Mouse (Mus musculus): ENCODE measurements around the gene Nup107. TPM values are rescaled to one million over a fixed set of nuclear protein-coding genes. Genes with fewer than 3 reads are reported as not detected.
"Not testable (repeated sequence)": the region's sequence is repeated elsewhere in the genome, so short reads cannot be mapped to it uniquely, and the experiment has no call there.

Gene Nup107
- polyA plus RNA-seq, 1 experiment from 2014 or later = 69.7 TPM

DNA sequence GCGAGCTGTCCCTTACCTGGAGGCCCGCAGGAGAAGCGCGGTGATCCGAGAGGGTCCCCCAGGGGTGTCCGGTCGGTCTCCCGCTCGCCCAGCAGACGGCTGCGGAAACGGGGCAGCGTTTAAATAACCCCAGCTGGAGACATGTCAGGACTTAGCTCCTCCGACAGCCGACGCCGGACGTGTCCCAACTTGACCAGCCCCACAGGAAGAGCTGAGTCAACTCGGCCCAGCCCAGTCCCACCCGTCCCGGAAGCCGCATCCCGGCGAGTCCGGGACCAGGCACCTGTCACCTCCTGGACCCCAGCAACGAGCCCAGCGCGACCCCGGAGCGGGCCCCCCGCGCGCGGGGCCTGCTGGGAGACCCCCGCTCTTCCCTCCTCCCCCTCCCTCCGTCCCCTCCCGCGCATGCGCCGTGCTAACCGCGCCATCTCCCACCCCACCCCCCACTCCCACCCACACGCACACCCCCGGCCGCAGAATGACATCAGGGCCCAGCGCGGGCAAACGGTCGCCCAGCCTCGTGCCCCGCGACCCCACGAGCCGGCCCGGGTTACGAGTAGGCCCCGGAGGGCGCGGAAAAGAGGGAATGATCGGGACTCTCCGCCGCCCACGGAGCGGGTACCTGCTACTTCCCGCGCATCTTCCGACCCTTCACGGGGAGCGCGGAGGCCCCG, 82.4 kb downstream of the Nup107 start:
- peak; percentile 85 for ATAC-seq (ENCODE audit: low FRiP score)
- Histone ChIP-seq H3K9me3 (replicated peaks) (no peaks in the 10 kb centered on the region), H3K27ac (peak overlapping the region; percentile 96), H3K36me3 (peaks cover 18% of the 10 kb centered on the region), H3K9ac (peak overlapping the region; percentile 93), H3K27me3 (no peaks in the 10 kb centered on the region), H3K4me3 (peak overlapping the region; percentile 81), H3K4me1 (peaks cover 18% of the 10 kb centered on the region), H3K4me2 (replicated peaks) (peak overlapping the region; percentile 68)
- under 1% methylated on average over 59 of the region's 71 CpGs for WGBS

DNA sequence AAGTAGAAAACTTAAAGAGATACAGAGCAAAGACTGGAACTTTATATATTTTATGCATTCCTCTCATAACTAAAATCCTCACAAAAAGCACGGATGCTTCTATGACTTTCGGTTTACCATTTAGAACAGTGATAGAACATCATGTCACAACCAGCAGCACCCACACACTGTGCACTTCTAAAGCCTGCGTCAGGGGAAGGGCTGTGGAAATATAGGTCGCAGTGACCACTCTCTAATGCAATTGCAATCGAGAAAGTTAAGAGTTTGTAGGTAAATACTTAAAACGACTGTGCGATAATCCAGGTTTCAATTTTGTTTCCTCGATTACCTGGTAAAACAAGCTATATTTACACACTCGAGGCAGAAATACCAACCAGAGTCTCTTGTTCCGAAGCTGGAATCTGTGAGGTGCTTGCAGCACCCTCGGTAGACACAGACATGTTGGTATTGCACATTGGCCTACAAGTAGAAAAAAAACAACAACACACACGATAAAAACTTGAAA, 83.1 kb downstream of the Nup107 start:
- ATAC-seq (ENCODE audit: low FRiP score) = no peak
- Histone ChIP-seq H3K9me3 (replicated peaks) (no peaks in the 10 kb centered on the region), H3K27me3 (no peaks in the 10 kb centered on the region), H3K36me3 (peaks cover 25% of the 10 kb centered on the region), H3K4me1 (peaks cover 18% of the 10 kb centered on the region), H3K27ac (no peak overlapping the region; the same call in 1 of the 2 replicates), H3K9ac (peak overlapping the region; percentile 93), H3K4me2 (replicated peaks) (peak overlapping the region; percentile 68), H3K4me3 (peak overlapping the region; percentile 81)
- 59% methylated on average over 12 of the region's 12 CpGs for WGBS

DNA sequence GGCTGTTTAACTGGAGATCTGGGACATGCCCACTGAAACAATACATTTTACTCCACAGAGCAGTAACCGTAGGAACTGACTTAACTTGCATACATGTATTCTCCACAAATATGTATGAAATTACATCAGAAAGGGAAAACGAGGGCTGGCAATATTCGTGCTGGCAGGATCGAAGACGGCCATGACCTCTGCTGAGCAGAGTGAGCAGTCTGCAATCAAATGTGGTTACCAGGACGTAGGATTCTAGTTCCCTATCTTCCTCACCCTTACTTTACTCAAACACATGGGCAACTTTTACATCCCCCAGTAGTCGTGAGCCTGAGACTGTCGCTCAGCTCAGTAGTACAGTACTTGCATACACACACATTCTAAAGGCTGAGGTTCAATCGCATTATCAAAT, 83.6 kb downstream of the Nup107 start:
- Histone ChIP-seq H3K36me3 (peaks cover 29% of the 10 kb centered on the region), H3K9ac (no peak overlapping the region; the same call in none of the 2 replicates), H3K9me3 (replicated peaks) (no peaks in the 10 kb centered on the region), H3K4me2 (replicated peaks) (peak overlapping the region; percentile 68), H3K4me3 (peak overlapping the region; percentile 12; the same call in 1 of the 2 replicates), H3K27me3 (no peaks in the 10 kb centered on the region), H3K4me1 (peaks cover 18% of the 10 kb centered on the region), H3K27ac (no peak overlapping the region)
- no peak for ATAC-seq (ENCODE audit: low FRiP score)
- WGBS = 93% methylated on average over 9 of the region's 9 CpGs

DNA sequence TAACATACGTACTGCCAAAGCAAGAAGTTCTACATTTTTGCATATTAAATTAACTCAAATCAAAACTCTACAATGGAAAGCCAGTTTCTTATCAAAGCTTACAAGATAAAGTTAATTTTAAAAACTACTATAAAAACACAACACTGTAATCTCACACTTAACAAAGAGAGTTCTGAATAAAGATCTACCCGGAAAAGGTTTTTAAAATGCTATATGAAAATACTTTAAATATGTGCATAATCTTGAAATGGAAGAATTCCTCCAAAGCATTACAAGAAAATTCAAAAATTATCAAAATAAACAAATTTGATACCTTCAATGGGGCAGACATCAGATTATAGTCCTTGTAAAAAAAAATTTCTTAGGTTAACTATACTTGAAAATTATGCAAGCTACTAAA, 84.1 kb downstream of the Nup107 start:
- no peak for ATAC-seq (ENCODE audit: low FRiP score)
- H3K36me3 ChIP-seq = peaks cover 33% of the 10 kb centered on the region
- H3K4me2 ChIP-seq (replicated peaks) = no peak overlapping the region

DNA sequence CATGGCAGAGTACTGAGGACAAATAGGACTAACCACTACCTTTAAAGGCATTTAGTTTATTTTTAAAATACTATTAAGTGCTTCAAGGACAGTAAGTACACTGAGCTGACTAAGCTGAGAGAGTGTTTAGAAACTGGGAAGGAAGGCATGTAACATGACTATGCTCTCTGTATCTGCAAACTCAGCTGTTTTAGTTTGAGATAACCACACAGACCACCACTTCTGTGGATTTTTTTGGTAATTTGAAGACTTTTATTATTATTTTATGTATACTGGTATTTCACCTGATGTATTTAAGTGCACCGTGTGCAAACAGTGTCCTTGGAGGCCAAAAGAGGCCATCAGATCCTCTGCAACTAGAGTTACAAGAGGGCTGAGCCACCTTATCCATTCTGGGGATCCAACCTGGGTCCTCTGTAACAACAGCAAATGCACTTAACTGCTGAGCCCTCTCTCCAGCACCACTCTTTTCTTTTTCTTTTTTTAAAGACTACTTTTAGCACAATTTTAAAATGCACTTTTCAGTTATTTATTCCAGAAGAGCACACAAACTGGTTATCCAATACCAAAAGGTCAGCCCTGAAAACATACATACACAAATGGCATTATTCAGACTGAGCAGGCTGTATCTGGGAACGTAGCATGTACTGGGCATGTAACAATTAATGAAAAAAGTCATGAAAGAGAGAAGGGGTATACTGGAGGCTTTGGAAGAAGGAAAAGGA, 85.2 kb downstream of the Nup107 start:
- Histone ChIP-seq H3K4me2 (replicated peaks) (no peak overlapping the region), H3K36me3 (peaks cover 43% of the 10 kb centered on the region), H3K27me3 (no peaks in the 10 kb centered on the region), H3K4me3 (no peak overlapping the region), H3K27ac (no peak overlapping the region), H3K9ac (no peak overlapping the region; the same call in 1 of the 2 replicates), H3K9me3 (replicated peaks) (no peaks in the 10 kb centered on the region), H3K4me1 (peaks cover 18% of the 10 kb centered on the region)
- no peak for ATAC-seq (ENCODE audit: low FRiP score)
- 97% methylated on average over 2 of the region's 2 CpGs for WGBS

More for the DNA sequence above, 84.1 kb downstream of the Nup107 start:
- H3K9me3 ChIP-seq (replicated peaks) = no peaks in the 10 kb centered on the region
- H3K9ac ChIP-seq = no peak overlapping the region
- no peaks in the 10 kb centered on the region for H3K27me3 ChIP-seq
- H3K27ac ChIP-seq = no peak overlapping the region
- H3K4me1 ChIP-seq = peaks cover 18% of the 10 kb centered on the region
- H3K4me3 ChIP-seq = no peak overlapping the region
- WGBS = 96% methylated on average over 2 of the region's 2 CpGs

DNA sequence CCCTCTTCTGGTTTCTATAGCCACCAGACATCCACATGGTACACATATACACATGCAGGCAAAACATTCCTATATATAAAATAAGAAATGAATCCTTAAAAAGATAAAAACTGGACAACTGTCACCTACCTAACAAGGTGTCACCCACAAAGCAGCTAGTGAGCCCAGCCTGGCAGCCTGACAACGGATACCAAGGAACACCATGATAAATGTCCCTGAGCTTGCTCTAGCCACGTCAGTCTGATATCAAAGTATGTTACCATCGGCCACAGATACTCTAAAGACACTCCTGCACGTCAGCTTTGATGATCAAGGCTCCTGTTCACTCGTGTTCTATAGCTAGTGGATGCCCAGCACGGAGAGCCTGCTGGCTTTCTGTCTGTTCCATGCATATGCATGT, 86.1 kb downstream of the Nup107 start:
- no peak overlapping the region for H3K4me2 ChIP-seq (replicated peaks)
- H3K4me1 ChIP-seq = peaks cover 17% of the 10 kb centered on the region
- no peaks in the 10 kb centered on the region for H3K27me3 ChIP-seq
- H3K27ac ChIP-seq = no peak overlapping the region
- no peak for ATAC-seq (ENCODE audit: low FRiP score)
- peaks cover 50% of the 10 kb centered on the region for H3K36me3 ChIP-seq
- no peak overlapping the region for H3K4me3 ChIP-seq
- 84% methylated on average over 6 of the region's 6 CpGs for WGBS
- H3K9ac ChIP-seq = no peak overlapping the region
- H3K9me3 ChIP-seq (replicated peaks) = no peaks in the 10 kb centered on the region

DNA sequence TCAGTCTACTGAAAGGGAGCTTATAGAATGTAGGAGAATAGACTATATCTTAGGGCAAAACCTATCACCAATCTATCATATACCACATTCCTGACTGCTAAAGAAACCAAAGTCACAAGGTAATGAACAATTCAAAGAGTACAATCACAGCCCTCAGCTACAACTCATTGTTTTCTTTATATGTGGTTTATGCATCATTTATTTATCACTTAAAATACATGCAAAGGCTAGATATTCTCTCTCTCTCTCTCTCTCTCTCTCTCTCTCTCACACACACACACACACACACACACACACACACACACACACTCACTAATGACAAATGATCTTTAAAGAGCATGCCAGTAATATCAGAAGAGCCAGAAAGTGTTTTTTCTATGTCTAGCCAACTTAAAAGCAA, 86.7 kb downstream of the Nup107 start:
- Histone ChIP-seq H3K4me2 (replicated peaks) (no peak overlapping the region), H3K9me3 (replicated peaks) (no peaks in the 10 kb centered on the region), H3K4me3 (no peak overlapping the region), H3K4me1 (peaks cover 13% of the 10 kb centered on the region), H3K36me3 (peaks cover 55% of the 10 kb centered on the region), H3K27me3 (no peaks in the 10 kb centered on the region), H3K27ac (no peak overlapping the region), H3K9ac (no peak overlapping the region)
- no peak for ATAC-seq (ENCODE audit: low FRiP score)

DNA sequence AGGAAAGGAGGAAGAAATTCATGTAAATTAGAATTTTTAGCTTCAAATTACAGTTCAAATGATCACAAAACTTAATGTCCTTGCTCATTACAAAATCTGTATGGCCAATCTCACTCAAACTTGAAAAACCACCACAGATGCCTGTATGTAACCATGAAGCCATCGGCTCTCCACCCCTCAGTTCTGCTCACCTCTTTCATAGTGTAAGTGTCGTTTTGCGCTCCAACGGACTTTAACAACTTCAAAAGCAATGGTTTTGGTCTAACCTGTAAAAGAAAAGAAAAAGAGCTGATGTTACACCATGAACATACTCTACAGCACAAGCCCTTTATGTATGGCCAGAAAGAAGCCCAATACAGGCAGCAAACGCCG, 87.6 kb downstream of the Nup107 start:
- 98% methylated on average over 6 of the region's 6 CpGs for WGBS
- H3K9ac ChIP-seq = no peak overlapping the region
- no peak overlapping the region for H3K4me2 ChIP-seq (replicated peaks)
- H3K9me3 ChIP-seq (replicated peaks) = no peaks in the 10 kb centered on the region
- H3K4me3 ChIP-seq = no peak overlapping the region
- no peaks in the 10 kb centered on the region for H3K27me3 ChIP-seq
- no peak overlapping the region for H3K27ac ChIP-seq
- H3K4me1 ChIP-seq = peaks cover 13% of the 10 kb centered on the region
- H3K36me3 ChIP-seq = peaks cover 63% of the 10 kb centered on the region
- ATAC-seq (ENCODE audit: low FRiP score) = no peak

DNA sequence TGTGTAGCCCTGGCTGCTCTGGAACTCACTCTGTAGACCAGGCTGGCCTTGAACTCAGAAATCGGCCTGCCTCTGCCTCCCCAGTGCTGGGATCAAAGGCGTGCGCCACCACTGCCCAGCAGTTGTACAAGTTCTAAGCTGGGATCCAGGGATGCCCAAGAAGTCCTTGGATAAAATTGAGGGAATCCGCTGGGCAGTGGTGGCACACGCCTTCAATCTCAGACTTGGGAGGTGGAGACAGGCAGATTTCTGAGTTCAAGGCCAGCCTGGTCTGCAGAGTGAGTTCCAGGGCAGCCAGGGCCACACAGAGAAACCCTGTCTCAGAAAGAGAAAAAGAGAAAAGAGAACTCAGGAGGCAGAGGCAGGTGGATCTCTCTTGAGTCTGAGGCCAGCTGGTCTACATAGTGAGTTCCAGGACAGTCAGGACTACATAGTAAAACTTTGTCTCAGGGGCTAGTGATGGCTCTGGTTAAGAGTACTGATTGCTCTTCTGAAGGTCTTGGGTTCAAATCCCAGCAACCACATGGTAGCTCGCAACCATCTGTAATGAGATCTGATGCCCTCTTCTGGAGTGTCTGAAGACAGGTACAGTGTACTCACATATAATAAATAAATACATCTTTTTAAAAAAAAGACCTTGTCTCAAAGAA, 88.1 kb downstream of the Nup107 start:
- WGBS = 93% methylated on average over 6 of the region's 6 CpGs
- H3K36me3 ChIP-seq = peaks cover 69% of the 10 kb centered on the region
- ATAC-seq (ENCODE audit: low FRiP score); H3K27me3 ChIP-seq; H3K27ac ChIP-seq; H3K4me2 ChIP-seq (replicated peaks); H3K4me3 ChIP-seq; H3K9me3 ChIP-seq (replicated peaks); H3K9ac ChIP-seq: not testable (repeated sequence)
- peaks cover 12% of the 10 kb centered on the region for H3K4me1 ChIP-seq

DNA sequence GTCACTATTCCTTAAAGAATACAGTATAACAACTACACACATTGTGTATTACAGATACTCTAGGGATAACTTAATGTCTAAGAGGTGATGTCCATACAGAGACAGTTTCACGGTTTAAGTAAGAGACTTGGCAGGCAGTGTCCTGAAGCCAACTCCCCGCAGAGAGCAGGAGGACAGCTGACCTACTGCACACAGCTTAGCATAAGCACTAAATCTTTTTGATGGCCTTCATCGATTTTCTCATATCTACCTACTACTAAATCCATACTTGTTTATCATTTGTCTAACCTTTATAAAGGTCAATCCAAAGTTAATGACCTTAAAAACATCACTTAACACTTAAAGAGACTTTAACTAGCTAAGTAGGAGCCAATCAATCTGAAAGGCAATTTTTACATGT, 89.0 kb downstream of the Nup107 start:
- ATAC-seq (ENCODE audit: low FRiP score) = no peak
- Histone ChIP-seq H3K27ac (no peak overlapping the region), H3K27me3 (no peaks in the 10 kb centered on the region), H3K36me3 (peaks cover 74% of the 10 kb centered on the region), H3K4me1 (peaks cover 4% of the 10 kb centered on the region), H3K9me3 (replicated peaks) (no peaks in the 10 kb centered on the region), H3K9ac (no peak overlapping the region), H3K4me3 (no peak overlapping the region), H3K4me2 (replicated peaks) (no peak overlapping the region)
- WGBS = 92% methylated on average over 3 of the region's 3 CpGs

DNA sequence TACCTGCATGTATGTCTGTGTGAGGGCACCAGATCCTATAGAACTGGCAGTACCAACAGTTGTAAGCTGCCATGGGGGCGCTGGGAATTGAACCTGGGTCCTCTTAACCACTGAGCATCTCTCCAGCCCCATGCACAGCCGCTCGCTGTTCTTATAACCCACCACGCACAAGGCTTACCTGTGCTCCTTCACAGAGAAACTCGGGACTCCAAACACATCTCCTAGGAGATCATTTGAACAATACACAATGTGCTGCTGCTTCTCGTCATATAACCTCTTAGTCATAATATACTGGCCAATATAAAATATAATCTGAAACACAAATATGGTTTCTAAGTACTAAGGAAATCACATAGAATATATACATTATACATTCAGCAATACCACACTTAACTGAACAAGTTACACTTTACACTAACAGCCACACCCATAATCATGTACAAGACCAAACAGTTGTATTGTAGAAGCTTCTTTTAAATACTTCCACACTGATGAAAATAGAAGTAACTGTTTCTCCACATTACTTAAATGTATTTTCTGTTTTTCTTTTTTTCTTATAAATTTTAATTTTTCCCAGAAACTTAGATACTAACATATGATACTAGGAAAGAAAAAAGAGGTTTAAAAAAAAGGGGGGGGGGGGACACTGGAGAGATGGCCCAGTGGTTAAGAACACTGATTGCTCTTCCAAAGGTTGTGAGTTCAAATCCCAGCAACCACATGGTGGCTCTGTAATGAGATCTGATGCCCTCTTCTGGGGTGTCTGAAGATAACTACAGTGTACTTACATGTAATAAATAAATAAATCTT, 90.3 kb downstream of the Nup107 start:
- no peak overlapping the region for H3K9ac ChIP-seq
- peaks cover 85% of the 10 kb centered on the region for H3K36me3 ChIP-seq
- H3K27me3 ChIP-seq = no peaks in the 10 kb centered on the region
- H3K4me3 ChIP-seq = no peak overlapping the region
- no peaks in the 10 kb centered on the region for H3K9me3 ChIP-seq (replicated peaks)
- H3K27ac ChIP-seq = no peak overlapping the region
- 94% methylated on average over 6 of the region's 6 CpGs for WGBS
- H3K4me2 ChIP-seq (replicated peaks) = no peak overlapping the region
- H3K4me1 ChIP-seq = peaks cover 4% of the 10 kb centered on the region
- ATAC-seq (ENCODE audit: low FRiP score) = no peak

Data from hindbrain, embryonic 12.5 days (tissue).